Mouse (Mus musculus): ENCODE data around the gene Wdr78. TPM values are rescaled to one million over a fixed set of nuclear protein-coding genes. Genes with fewer than 3 reads are reported as not detected.

Gene Wdr78
- 6.9 TPM for polyA plus RNA-seq (2014; fragmentation: Illumina TruSeq; extraction: RNeasy Lipid Tissue Mini Kit (QIAGEN cat#74804); ENCODE audit: low read depth, low replicate concordance)

DNA sequence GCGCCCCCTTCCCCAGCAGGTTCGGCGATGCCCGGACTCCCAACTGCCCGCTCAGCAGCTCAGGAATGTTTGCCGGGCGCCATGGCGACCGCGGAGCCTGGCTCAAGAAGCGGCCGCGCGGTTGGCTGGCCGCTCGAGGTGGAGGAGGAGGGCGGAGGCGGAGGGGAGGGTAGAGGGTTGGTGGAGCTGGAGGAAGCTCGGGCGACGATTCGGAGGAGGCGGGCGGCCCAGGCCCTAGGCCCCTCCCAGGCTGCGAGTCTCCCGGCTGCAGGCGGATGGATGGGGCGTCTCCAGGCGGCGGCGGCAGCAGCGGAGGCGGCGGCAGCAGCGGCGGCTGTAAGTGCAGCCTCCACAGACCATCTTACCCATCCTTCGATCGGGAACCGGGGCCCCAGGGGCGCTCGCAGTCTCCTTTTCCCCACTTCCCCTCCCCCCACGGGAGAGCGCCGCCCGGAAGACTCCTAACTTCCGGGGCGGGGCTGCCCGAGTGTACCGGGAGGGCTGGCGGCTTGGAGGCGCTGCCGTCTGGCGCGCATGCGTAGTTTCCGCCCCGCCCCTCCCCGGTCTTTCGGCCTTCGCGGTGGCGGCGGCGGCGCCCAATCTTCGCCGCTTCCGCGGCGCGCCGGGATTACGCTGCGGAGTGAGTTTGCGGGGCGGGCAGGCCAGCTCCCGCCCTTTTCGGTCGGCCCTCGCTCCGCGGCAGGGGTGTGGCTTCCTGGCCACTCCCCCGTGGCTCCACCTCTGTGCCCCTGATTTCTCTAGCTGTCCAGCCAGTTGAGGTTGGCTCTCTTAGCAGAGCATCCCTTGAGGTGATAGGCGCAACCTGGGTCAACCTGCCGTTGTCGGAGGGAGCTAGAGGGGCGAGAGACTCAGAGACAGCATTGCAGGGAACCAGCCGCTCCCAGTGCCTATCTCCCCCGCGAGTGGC, at the start of gene Wdr78, which contains the start of gene Mier1:
Gene Wdr78, minus strand, starts transcription at position 372 of the 928 bp plus-strand sequence.
Gene Mier1, plus strand, starts transcription at position 207 of the 928 bp plus-strand sequence.

DNA sequence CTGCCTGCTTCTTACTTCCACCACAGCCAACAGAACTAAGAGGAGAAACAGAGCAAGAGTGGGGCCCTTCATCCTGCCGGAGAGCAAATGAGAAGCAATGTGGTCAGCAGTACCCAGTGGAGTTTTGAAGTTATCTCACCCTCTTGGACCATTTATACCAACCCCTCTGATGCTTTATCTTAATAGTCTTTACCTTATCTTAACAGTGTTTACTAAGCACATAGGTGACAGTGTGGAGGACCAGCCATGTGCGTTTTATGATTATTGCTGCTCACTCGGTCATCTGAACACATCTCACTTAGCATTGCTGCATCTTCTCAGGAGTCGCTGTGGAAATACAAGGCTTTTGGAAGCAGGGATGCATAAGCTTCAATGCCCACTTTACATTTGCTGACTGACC, 87.7 kb downstream of the Wdr78 start, which contains the start of gene Insl5:
Gene Insl5, minus strand, starts transcription at position 222 of the 400 bp plus-strand sequence.

Other genes starting within 250 kb of the Wdr78 start
- gene Tctex1d1, start 135.9 kb downstream of the Wdr78 start, polyA plus RNA-seq (2014; fragmentation: Illumina TruSeq; extraction: RNeasy Lipid Tissue Mini Kit (QIAGEN cat#74804); ENCODE audit: low read depth, low replicate concordance), result 4.6 TPM
- not detected for gene Insl5, start 87.7 kb downstream of the Wdr78 start, polyA plus RNA-seq (2014; fragmentation: Illumina TruSeq; extraction: RNeasy Lipid Tissue Mini Kit (QIAGEN cat#74804); ENCODE audit: low read depth, low replicate concordance)
- 26.7 TPM for gene Mier1, start 165 bp downstream of the Wdr78 start, polyA plus RNA-seq (2014; fragmentation: Illumina TruSeq; extraction: RNeasy Lipid Tissue Mini Kit (QIAGEN cat#74804); ENCODE audit: low read depth, low replicate concordance)
- gene Slc35d1, start 100.6 kb upstream of the Wdr78 start, polyA plus RNA-seq (2014; fragmentation: Illumina TruSeq; extraction: RNeasy Lipid Tissue Mini Kit (QIAGEN cat#74804); ENCODE audit: low read depth, low replicate concordance), result 5.8 TPM
- 1.3 TPM for gene 4921539E11Rik, start 176.3 kb upstream of the Wdr78 start, polyA plus RNA-seq (2014; fragmentation: Illumina TruSeq; extraction: RNeasy Lipid Tissue Mini Kit (QIAGEN cat#74804); ENCODE audit: low read depth, low replicate concordance)
- 15.1 TPM for gene Oma1, start 199.3 kb upstream of the Wdr78 start, polyA plus RNA-seq (2014; fragmentation: Illumina TruSeq; extraction: RNeasy Lipid Tissue Mini Kit (QIAGEN cat#74804); ENCODE audit: low read depth, low replicate concordance)